Mouse (Mus musculus) hindlimb bud, embryonic 11.5 days (tissue): ENCODE results near the gene Polr3k.

ENCODE experiments used
- DNase-seq: peaks from one replicate; pipeline ENCODE4 v3.0.0-alpha.2; 2012; ENCODE audit warnings: low read depth, low spot score; ENCODE audit errors: extremely low spot score

Polr3k gene

GRCm38 (mm10) chr2:181863791-181864535 lies at the start of gene Polr3k:
Gene Polr3k (plus strand): TSS chr2:181864337.
- peak; percentile 77 for DNase-seq

- DNase-seq: no peak
These were observed 35.0 kb upstream of the Polr3k start for GRCm38 (mm10) chr2:181829032-181829650.

- DNase-seq: no peak
These were observed 31.4 kb upstream of the Polr3k start for GRCm38 (mm10) chr2:181832745-181833144.

GRCm38 (mm10) chr2:181837372-181838292 lies 26.5 kb upstream of the Polr3k start, which contains the start of gene Pcmtd2:
Gene Pcmtd2 (plus strand): TSS chr2:181837854.
- DNase-seq: peak; percentile 83

GRCm38 (mm10) chr2:181838293-181838680 lies 25.9 kb upstream of the Polr3k start:
- DNase-seq: no peak

GRCm38 (mm10) chr2:181845709-181846394 lies 18.3 kb upstream of the Polr3k start:
- no peak for DNase-seq

- DNase-seq: no peak
These were observed 361 bp downstream of the Polr3k start for GRCm38 (mm10) chr2:181864536-181864860.

- DNase-seq: peak; percentile 61
These were observed 2.8 kb downstream of the Polr3k start for GRCm38 (mm10) chr2:181866931-181867330.

- no peak for DNase-seq
These were observed 6.9 kb downstream of the Polr3k start for GRCm38 (mm10) chr2:181871039-181871438.

GRCm38 (mm10) chr2:181878903-181879302 lies 14.8 kb downstream of the Polr3k start:
- DNase-seq: no peak

- no peak for DNase-seq
These were observed 19.0 kb downstream of the Polr3k start for GRCm38 (mm10) chr2:181883022-181883749.

- DNase-seq: peak; percentile 77
These were observed 53.7 kb downstream of the Polr3k start for GRCm38 (mm10) chr2:181917861-181918260.

GRCm38 (mm10) chr2:181918501-181918900 lies 54.4 kb downstream of the Polr3k start:
- peak; percentile 61 for DNase-seq
